Mouse (Mus musculus): ENCODE results near the gene Dab2.

The Dab2 gene

GRCm38 (mm10) chr15:6323577-6323976, 24.0 kb downstream of the Dab2 start:
- intact Hi-C loops (cut with DNase I), result no loop called here

DNA sequence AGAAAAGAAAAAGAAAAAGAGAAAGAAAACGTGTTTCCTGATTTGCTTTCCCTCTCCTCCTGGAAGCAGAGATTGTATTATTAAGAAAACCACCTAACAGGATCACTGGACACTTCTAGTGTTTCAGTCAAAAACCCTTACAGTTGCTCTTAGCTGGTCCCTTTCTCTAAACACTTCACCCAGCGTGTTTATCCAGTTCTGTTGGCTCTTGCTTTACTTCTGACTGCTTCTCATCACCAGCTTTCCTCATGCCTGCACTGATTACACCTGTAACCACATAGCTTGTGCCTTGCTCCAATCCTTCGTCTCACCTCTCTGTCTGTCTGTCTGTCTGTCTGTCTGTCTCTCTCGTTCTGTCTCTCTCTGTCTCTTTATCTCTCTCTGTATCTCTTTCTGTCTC, 25.9 kb downstream of the Dab2 start:
- intact Hi-C loops (cut with DNase I), result no loop called here

GRCm38 (mm10) chr15:6326011-6326410, 26.4 kb downstream of the Dab2 start:
- intact Hi-C loops (cut with DNase I), result no loop called here

DNA sequence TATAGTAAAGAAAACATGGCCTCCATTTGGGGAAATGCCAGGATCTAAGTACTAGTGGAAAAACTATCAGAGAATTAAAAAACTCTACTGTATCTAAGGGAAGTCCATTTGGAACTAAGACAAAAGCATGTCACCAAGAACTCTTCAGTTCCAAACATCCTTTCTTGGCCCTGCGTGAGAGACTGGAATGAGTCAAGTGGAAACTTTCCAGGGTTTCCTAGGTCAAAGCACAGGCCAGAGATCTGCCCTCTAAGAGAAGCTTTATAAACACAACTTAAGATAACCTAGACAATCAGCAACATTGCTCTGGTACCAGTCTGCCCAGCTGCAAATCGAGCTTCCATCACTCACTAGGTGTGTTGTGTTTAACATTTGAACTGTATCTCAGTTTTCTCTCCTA, 31.8 kb downstream of the Dab2 start:
- intact Hi-C loops (cut with DNase I), result no loop called here

DNA sequence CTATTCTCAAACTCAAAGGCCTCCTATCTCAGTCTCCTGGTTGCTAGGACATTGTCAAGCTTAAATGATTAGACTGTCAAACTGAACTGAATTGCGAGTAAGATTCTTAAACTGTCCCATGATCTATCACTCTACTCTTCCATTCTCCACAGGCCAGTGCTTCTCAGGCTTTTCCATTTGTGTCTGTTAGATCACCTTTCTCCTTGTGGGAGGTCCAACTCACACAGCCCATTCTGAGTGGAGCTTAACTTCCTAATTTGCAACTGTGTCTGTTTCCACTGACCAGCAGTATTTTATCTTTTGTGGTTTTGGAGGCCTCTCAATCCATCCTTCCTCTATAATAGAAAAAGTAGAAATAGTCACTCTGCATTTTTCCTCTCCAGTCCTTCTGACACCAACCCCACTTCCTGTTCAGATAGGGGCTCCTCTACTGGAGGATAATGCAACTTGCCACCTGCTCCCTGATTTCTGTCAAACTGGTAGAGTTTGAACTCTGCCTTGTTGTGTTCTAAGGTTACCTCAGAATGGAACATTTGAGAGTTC, 35.1 kb downstream of the Dab2 start:
- intact Hi-C loops (cut with DNase I), result no loop called here

- intact Hi-C loops (cut with DNase I), result loop anchor here (5.0 kb wide), 1 partner anchor 38 kb away; no protein-coding TSS in a partner anchor
Measured at GRCm38 (mm10) chr15:6339767-6340166, 40.2 kb downstream of the Dab2 start.

DNA sequence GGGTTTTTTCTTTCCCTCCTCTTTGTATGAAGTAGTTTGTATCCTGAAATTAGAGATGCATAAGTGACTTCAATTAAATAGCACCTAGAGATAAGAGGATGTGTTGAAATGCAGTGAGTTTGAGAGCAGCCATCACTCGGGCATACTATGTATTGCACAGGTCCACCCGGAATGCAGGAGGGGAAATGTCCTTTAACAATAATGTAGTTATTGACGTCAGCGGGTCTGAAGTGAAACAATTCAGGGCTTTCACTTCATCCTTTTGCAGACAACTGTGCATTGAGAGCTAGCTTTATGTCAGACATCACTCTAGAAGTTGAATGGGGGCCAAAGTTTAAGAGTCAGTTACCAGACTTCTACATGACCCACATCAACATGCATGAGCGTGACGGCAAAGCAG, 40.8 kb downstream of the Dab2 start:
- intact Hi-C loops (cut with DNase I), result loop anchor here (5.0 kb wide), 1 partner anchor 37 kb away; no protein-coding TSS in a partner anchor

- intact Hi-C loops (cut with DNase I), result loop anchor here (5.0 kb wide), 1 partner anchor 36 kb away; no protein-coding TSS in a partner anchor
Measured at GRCm38 (mm10) chr15:6341427-6341826, 41.8 kb downstream of the Dab2 start.

DNA sequence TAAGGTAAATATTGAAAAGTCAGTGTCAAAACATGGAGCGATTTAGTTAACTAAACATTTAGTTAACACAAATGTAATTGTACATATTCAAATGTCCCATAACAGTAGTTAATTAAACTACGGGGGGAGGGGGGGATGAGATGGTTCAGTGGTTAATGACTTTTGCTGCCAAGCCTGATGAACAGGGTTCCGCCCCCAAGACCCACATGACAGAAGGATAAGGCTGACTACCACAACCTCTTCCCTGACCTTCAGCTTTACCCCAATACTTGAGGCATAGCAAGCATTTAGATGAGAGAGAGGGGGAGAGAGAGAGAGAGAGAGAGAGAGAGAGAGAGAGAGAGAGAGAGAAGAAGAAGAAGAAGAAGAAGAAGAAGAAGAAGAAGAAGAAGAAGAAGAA, 54.3 kb downstream of the Dab2 start:
- intact Hi-C loops (cut with DNase I), result no loop called here

DNA sequence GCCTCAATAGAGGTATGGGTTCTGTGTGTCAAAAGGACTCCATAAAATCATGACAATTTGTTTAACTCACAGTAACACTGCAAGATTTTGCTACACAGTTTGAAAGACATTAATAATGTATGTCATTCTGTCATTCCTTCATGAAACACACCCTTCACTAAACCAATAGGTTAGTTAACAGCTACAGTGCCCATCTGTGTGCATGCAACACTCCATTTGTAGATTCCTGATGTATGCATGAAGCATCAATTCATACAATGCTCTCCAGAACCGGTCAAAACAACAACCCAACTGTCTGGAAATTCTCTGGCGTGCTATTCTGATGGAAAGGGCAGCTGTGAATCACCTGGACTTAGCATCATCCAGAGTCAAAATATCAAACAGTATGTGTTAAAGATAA, 60.3 kb downstream of the Dab2 start:
- intact Hi-C loops (cut with DNase I), result no loop called here

GRCm38 (mm10) chr15:6369974-6370373, 70.4 kb downstream of the Dab2 start:
- intact Hi-C loops (cut with DNase I), result no loop called here

- intact Hi-C loops (cut with DNase I), result no loop called here
Measured at GRCm38 (mm10) chr15:6371486-6371885, 71.9 kb downstream of the Dab2 start.

DNA sequence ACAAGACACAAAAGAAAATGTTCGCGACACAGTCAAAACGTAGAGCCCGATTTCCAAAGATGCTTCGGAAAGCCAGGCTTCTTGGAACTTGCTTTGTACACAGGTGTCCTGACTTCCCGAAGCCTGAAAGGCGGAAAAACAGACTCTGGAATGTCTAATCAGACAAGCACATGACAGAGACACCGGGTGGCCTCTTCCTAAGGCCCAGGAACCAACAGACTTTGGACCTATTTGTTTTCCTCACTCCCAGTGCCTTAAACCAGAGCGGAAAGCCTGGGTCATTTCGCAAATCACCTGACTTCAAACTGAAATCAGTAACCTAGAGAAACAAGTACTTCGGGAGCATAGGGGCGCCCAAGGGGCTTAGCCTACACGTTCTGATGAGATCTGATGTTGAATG, 75.4 kb downstream of the Dab2 start:
- intact Hi-C loops (cut with DNase I), result loop anchor here (5.0 kb wide), 1 partner anchor 33 kb away; no protein-coding TSS in a partner anchor

DNA sequence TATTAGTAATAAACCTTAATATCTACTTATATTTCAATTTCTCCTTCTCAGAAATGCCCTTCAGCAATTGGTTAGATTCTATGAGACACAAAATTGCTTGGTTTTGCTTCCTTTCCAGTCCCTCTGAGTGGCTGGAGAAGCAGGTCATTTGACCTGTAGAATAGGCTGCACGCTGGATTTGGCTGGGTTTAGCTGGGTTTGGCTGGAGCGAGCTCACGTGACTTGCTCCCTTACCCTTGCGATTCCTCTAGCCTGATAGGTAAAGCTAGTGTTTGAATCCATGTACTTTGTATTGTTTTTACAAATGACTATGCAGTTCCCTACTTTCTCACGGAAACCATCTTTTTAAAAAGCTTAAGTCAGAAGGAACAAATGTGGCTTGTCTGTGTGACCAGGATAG, 76.4 kb downstream of the Dab2 start:
- intact Hi-C loops (cut with DNase I), result loop anchor here (5.0 kb wide), 1 partner anchor 34 kb away; no protein-coding TSS in a partner anchor

DNA sequence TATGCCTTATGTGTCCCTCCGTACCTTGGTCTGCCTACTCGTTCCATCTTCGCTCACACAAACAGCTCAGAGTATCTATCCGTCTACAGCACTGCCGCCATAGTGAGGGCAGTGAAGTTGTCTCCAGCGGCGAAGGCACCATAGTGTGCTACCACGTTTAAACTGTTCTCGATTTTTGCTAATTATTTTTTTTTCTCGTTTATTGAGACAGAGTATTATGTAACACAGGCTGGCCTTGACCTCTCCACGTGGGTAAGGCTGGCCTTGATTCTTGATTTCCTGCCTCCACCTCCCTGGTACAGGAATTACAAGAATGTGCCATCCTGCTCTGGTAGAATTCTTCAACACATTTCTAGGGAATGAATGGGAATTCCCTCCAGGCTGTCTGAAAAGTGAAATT, 77.2 kb downstream of the Dab2 start:
- intact Hi-C loops (cut with DNase I), result loop anchor here (5.0 kb wide), 1 partner anchor 34 kb away; no protein-coding TSS in a partner anchor

GRCm38 (mm10) chr15:6384027-6384426, 84.4 kb downstream of the Dab2 start:
- intact Hi-C loops (cut with DNase I), result no loop called here

- intact Hi-C loops (cut with DNase I), result loop anchor here (5.0 kb wide), 1 partner anchor 148 kb away; no protein-coding TSS in a partner anchor
Measured at GRCm38 (mm10) chr15:6385241-6385640, 85.7 kb downstream of the Dab2 start.

DNA sequence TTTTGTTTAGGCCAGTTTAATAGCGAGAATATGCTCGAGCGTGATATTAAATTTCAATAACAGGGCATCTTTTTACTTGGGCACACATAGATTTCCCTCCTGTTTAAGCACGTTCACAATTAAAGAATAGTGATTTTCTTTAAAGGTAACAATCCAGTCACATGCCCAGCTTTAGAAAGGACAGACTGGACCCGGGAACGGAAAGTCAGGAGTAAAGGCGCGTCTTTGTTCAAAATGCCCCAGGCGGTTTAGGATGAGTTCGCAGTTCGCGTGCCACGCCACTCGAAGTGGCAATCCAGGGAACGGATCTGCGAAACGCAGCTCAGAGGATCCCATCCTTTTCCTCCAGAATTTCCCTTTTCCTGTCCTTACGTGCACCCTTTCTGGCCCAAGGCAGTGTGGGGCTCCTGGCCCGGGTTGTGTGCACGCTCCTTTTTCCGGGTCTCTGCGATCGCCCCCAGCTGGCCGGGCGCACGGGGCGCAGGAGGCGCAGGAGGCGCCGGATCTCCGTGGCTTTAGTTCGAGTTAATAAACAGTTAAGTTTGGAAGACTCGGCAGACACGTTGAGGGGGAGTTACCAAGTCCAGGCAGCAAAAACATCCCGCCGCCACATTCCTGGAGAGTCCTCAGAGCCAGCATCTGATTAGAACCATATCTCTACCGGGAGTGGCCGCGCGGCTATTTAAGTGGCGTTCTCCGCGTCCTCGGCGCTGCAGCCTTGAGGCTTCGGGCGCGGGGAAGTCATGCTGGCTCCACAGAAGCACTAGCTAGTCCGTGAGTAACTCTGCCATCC, 86.8 kb downstream of the Dab2 start:
- intact Hi-C loops (cut with DNase I), result loop anchor here (2.0 to 5.0 kb wide), 2 partner anchors 50 to 149 kb away; no protein-coding TSS in a partner anchor

GRCm38 (mm10) chr15:6386961-6387728, 87.6 kb downstream of the Dab2 start:
- intact Hi-C loops (cut with DNase I), result loop anchor here (2.0 to 5.0 kb wide), 2 partner anchors 50 to 150 kb away; no protein-coding TSS in a partner anchor

GRCm38 (mm10) chr15:6387729-6388070, 88.1 kb downstream of the Dab2 start:
- intact Hi-C loops (cut with DNase I), result loop anchor here (2.0 to 5.0 kb wide), 2 partner anchors 49 to 150 kb away; no protein-coding TSS in a partner anchor

DNA sequence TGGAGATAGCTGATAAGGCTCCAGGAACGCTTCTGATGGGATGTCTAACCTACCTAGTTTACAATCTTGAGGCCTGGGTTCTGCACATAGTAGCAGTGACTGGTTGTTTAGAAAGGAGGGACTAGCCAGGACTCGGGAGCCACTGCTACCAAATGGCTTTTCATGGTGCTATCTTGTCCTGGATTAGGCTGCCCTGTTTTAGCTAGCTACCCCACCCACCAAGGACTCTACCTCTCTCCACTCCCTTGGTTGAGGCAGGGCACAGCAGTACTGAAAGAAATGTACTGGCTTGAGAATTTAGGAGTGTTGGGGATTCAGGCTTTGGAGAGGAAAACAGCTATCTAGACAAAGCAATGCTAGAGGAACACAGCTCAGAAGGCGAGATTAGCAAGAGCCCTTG, 88.6 kb downstream of the Dab2 start:
- intact Hi-C loops (cut with DNase I), result loop anchor here (5.0 kb wide), 1 partner anchor 151 kb away; no protein-coding TSS in a partner anchor

DNA sequence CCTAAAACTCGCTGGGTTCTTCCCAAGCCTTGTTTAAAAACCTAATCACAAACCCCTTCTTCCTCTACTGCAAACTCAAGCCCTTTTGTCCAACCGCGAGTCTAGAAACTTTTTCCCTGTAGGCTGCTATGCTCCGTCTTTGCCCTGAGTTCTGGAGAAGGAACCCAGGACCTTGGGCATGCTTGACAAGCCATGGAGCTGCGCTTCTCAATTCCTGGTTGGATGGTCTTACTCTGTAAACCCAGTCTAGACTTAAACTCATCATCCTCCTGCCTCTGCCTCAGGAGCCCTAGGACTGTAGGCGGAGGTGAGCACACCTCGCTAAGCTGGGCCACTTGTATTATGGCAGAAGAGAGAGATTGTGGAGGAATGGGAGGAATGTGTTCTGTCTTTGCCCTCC, 89.0 kb downstream of the Dab2 start:
- intact Hi-C loops (cut with DNase I), result loop anchor here (5.0 kb wide), 1 partner anchor 151 kb away; no protein-coding TSS in a partner anchor
